Mouse (Mus musculus): ENCODE measurements at regions not wholly inside any gene's neighbourhood (a gene's known extent, or its start where the extent isn't known, plus 50 kb on each side); places are given as distances from the start of the nearest gene placed in this dataset.

DNA sequence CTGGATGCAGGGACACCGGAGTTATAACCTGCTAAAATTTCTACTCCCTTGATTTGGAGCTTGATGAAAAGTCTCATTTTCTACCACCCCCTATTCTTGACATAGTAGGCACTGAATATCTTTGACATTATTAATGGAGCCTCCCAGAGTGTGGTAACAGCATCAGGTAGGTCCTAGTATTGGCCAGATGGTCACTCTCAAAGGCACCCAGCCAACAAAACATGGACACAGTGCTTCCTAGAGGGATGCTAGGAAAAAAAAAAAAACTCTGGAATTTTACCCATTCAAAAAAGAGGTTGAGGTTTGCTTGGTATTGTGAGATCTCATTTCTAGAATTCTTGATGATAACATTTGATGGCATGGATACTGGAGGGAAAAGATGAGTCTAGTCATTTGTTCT is 740.8 kb downstream of the Epm2a start:
- no peak for DNase-seq

- no peak for DNase-seq
Observed at GRCm38 (mm10) chr10:12092521-12092920, 749.3 kb downstream of the Epm2a start.

- no peak for DNase-seq
Observed at GRCm38 (mm10) chr10:12096678-12097077, 753.5 kb downstream of the Epm2a start.

DNA sequence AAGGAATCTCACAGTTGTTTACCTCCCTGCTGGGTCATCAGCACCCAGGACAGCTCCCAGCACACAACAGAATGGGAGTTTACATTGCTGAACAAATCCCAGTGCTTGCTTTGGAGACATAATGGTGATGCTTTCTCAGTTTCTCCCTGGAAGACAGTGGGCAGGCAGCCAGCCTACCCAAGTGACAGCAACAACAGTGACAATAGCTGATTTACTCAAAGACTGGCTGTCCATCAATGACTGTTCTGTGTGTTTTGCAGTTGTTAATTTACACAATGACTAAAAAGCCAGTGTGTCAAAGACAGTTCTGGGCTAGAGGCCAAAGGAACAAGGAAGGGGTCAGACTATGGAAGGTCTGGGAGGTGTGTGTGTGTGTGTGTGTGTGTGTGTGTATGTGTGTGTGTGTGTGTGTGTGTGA is 762.2 kb downstream of the Utrn start:
- peak; percentile 83 to 84 for DNase-seq

- DNase-seq, result no peak
Observed at GRCm38 (mm10) chr10:12111720-12112119, 757.4 kb downstream of the Utrn start.

- no peak for DNase-seq
Observed at GRCm38 (mm10) chr10:12115767-12116166, 753.4 kb downstream of the Utrn start.

DNA sequence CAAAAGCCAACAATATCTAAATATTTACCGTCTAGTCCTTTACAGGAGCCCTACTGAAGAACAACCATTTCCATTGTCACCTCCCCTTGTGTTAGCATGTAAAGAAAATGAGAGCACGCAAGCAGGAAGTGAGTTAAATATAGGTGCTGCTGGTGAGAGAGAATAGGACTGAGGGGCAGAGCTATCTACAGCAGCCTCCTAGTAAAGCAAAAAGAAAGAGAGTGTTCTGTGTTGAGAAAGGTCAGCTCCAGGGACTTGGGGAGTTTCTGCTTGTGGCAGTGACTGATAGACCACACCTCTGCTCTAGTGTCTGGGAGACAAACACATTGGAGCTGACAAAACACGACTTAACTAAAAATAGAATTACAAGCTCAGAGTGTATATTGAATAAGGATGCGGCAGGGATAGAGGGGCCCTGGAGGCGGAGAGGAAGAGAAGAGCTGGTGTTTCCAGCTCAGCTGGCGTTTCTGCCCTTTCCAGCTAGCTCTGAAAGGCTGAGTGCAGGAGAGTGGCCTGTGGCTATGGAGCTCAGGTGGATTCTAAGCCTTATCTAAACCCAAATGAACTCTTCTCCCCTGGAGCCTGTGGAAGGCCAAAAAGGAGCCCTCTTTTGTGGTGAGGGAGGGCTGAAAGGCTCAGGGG is 752.4 kb downstream of the Utrn start:
- DNase-seq, result no peak

DNA sequence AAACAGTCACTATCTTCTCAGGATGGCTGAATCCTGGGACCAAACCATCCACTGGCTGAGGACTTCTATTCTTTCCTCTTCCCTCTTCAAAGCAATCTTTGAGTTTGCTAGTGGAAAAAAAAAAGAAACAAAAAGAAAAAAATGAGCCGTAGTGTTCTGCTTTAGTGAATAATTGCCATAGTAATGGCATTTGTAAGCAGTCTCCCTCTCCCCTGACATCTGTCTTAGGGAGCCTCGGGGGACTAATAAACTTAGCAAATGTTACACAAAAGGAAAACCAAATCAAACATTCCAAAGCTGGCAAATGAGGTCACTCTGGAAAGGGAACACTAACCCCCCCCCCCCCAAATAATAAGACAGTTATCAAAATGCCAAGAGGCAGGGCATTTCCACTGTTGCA is 744.9 kb downstream of the Utrn start:
- no peak for DNase-seq

- DNase-seq, result no peak
Observed at GRCm38 (mm10) chr10:12129486-12129885, 739.7 kb downstream of the Utrn start.

DNA sequence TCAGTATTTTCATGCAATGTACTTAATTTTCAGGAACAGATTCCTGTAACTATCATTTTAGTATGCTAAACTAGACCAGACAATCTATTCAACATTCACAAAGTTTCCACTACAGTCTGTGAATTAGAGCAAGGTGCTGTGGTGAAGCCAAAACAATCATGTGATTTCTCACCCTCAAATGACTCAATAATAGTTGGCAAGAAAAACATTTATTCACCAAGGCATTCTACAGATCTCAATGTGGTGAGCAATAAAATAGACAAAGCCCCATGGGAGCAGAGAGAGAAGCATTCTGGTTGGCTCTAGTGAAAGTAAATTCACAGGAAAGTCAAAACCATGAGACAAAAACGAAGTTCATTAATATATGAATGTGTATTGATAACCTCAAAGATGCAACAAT is 724.5 kb downstream of the Utrn start:
- DNase-seq, result no peak

GRCm38 (mm10) chr10:12146942-12147537 is 722.1 kb downstream of the Utrn start:
- no peak for DNase-seq

DNA sequence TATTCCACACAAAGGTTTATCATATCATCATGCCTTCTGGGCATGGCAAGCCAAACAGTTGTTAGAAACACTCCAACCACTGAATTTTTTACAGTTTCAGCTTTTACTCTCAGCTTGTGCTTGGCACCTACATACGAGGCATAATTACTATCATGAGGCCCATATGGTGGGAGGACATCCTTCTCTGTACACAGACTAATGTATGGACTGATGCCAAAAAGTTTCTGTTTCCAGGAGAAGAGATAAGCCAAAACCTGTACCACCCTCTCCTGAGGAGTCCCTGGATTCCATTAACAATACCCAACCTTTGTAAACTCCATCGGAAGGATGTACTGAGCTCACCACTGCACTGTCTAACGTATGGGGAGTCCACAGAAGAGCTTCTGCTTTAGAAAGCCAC is 698.9 kb downstream of the Utrn start:
- DNase-seq, result no peak

DNA sequence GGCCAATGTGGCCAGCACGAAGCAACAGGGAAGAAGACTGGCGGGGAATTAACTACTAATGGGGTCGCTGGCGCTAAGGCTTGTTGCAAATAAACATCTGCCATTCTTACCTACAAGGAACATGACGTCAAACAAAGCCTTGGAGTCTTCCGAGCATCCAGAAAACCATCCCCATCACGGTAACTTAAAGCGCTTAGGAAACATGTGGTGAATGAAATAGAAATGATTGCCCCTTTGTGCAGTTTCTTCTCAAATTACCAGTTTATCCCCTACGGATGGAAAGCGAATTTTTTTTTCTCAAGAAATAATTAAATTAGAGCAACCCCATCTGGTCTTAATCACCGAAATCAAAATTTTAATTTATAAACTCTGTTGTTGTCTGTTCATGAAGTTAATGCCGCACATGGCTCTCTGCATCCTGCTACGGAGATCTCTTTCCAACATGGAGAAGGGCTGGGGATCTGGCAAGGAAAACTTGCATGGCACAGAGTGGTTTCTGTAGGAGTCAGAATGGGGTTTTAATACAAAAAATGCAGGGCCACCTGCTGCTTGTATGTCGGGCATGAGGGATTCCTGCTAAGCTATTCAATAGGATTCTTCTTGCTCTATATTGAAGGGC is 694.9 kb downstream of the Utrn start:
- DNase-seq, result no peak

DNA sequence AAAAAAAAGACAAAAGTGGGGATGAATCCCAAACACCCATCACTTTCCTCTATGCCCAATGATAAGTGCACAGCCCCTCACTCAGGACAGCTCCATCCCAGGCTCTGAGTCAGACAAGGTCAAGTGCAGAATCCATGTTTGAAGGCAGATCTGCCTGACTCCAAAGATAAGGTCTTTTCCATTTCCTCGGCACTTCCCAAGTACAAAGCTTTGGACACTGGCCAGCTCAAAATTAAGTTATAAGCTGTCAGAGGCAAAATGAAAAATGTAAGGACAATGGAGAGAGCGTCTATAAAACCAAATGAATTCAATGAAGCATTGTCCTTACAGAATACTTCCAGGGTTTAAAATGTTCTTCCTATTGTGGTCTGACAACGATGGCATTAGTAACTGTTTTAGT is 694.0 kb downstream of the Utrn start:
- DNase-seq, result no peak

DNA sequence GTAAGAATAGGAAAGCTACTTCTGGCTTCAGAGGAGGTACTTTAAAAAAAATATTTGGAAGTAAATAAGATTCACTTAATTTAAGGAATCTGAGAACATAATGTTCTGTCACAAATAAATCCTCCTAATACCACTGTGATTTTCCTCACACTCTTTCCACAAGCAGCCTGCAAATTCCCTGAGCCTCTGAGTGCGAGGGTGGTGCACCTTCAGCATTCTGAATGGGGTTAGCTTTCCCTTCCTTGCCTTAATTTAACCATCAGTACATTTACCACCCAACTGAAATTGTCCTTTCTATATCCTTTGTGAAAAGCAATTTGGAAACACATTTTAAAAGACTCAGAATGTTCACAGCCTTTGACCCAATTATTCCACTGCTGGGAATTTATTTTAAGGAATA is 691.7 kb downstream of the Utrn start:
- no peak for DNase-seq

DNA sequence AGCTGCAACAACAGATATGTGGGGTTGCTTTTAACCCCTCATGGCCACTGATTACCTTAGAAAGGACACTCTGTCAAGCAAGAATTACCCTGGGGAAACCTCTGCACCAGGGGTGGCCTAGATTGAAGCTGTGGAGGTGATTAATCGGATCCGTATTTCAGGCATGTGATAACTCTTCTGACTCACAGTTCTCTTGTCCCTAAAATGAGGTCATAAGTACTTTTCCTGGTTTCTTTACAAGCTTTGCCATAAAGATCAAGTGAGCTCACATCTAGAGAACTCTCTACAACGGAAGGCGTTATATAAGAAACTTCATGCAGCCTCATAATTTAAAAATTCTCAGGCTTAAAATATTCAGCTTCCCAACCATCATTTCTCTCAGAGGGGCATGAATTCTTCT is 688.2 kb downstream of the Utrn start:
- DNase-seq, result no peak

DNA sequence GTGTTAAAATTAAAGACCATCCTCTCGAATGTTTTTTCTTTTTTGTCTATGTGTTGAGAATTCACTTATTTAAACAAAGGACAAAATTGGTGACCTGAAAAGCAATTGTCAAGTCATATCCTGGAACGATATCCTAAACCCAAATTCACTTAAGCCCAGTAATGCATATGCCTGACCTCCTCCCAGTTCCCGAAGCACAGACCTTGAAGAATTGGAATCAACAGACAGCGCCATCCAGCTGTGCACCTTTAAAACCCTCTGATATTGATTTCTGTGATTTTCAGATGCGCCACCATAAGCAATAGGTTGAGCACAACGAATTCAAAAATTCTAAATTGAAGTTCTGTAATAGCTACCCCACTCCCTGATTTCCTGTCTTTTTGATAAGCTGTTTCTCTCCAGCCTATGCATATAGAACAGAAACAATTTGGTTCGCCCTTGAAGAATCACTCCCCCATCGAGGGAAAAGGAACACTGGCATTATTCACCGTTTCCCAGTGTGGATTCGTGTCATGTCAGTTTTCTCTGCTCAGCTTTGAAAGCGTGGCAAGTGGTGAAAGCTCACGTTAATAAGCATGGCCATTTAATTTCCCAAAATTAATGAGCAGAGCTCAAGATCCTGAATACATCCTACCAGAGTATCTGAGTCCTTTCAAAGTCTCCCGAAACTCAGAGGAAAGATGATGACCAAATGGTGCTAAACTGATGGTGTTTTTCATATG is 682.1 kb downstream of the Utrn start:
- DNase-seq, result no peak

GRCm38 (mm10) chr10:12187669-12188342 is 681.4 kb downstream of the Utrn start:
- no peak for DNase-seq

DNA sequence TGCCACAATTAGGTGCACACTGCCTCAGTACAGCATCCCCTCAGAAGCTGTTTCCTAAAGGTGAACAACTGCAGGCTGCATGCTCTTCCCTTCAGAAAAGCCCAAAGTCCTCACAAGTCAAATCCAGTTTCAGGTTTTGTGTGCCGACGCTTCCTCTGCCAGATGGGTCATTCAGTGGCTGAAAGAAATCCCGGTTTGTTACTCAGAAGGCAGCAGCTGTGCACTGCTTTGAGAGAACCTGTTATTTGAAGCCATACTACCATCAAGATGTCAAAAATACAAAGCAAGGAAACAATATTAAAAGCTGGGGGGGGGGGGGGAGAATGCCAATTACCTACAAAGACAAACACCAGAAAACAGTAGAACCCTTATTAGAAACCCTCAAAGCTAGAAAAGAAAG is 678.7 kb downstream of the Utrn start:
- no peak for DNase-seq

GRCm38 (mm10) chr10:12207301-12207700 is 661.9 kb downstream of the Utrn start:
- no peak for DNase-seq

- DNase-seq, result no peak
Observed at GRCm38 (mm10) chr10:12210181-12210580, 659.0 kb downstream of the Utrn start.

DNA sequence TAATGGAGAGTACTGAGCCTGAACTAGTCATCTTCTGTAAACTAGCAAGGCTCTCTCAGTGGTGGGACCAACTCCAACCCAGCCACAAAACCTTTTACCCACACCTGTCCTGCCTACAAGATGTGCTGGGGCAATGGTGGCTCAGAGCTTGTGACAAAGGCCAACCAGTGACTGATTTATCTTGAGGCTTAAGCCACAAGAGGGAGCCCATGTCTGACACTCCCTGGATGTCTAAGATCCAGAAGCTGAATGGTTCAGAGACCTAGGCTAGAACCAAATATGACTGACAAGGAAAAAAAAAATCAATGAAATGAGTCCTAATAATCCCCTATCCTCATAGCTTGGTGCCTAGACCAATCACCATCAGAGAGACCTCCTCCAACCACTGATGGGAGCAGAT is 650.3 kb downstream of the Utrn start:
- peak in 1 of 2 experiments; percentile 3 for DNase-seq

DNA sequence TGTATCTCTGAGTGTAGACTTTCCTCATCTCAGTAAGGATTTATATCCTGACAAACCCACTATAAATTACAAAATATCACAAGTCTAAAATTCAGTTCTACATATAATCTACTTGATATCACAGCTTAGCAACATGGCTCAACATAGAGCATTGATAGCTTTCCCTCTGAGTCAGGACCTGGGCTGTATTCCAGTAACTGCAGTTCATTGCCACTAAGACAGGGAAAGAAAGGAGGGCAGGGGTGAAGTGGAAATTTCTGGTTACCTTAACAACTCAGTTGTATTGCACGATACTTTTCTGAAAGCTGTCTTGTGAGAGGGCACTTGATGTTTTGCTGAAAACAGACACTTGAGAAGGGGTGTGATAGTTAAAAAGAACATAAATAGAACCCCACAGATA is 635.0 kb downstream of the Utrn start:
- DNase-seq, result no peak
